Mouse (Mus musculus) T-helper 1 cell (primary cell): ENCODE results near the gene Arhgap15.

Source experiments
- in situ Hi-C: fragments of 300-600 bp; cut with MboI, MseI; formaldehyde crosslinking; loops from one replicate; pipeline ENCODE4 v1.15.1; 2025; ENCODE audit warnings: high pct_unique_total_duplicates

The Arhgap15 gene

GRCm38 (mm10) chr2:43923863-43924340 lies 175.3 kb downstream of the Arhgap15 start:
- in situ Hi-C loops = no loop called here

DNA sequence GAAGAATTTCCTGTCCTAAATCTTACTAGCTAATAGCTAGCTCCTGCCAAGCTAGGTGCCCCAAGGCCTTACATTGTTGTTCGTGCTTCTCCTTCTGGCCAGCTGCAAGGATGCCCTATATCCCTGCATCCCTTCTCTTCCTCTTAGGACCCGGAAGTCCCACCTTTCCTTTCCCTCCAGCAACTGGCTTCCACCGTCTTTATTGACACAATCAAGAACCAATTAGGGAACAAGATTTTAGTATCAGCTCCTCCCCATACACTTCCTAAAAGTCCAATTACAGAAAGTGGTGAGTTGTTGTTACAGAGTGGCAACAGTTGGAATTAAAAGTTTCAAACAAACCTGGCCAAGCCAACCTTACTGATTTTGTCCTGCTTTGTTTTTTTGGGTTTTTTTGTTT lies 183.1 kb downstream of the Arhgap15 start:
- in situ Hi-C loops = no loop called here

- in situ Hi-C loops = no loop called here
These were observed 190.6 kb downstream of the Arhgap15 start for GRCm38 (mm10) chr2:43939196-43939595.

DNA sequence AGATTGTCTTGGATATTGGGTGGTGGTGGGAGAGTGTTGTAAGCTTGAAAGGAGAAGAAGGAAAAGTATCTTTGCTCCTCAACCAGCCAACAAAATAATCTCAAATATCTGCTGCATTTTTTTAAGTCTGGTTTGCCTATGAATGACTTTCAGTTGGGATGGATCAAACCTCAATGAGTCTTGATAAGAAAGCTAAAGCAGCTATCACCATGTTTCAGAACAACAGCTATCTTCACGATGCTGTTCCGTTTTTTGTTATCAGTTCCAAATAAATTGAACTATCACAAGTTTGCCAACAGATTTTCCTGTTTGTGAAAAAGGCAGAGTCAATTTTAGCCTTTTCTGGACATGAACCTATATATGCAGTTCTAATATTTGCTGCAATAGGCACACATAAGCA lies 197.1 kb downstream of the Arhgap15 start:
- in situ Hi-C loops = no loop called here

GRCm38 (mm10) chr2:43949775-43950492 lies 201.3 kb downstream of the Arhgap15 start:
- in situ Hi-C loops = no loop called here

GRCm38 (mm10) chr2:43950741-43951140 lies 202.1 kb downstream of the Arhgap15 start:
- in situ Hi-C loops = no loop called here

DNA sequence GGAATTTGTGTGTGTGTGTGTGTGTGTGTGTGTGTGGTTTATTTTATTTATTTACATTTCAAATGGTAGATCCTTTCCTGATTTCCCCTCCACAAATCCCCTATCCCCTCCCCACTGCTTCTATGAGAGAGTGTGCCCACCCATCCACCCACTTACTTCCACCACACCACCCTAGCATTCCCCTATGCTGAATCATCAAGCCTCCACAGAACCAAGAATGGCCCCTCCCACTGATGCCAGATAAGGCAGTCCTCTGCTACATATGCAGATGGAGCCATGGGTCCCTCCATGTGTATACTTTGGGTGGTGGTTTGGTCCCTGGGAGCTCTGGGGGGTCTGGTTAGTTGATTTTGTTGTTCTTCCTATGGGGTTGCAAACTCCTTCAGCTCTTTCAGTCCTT lies 210.6 kb downstream of the Arhgap15 start:
- in situ Hi-C loops = no loop called here

DNA sequence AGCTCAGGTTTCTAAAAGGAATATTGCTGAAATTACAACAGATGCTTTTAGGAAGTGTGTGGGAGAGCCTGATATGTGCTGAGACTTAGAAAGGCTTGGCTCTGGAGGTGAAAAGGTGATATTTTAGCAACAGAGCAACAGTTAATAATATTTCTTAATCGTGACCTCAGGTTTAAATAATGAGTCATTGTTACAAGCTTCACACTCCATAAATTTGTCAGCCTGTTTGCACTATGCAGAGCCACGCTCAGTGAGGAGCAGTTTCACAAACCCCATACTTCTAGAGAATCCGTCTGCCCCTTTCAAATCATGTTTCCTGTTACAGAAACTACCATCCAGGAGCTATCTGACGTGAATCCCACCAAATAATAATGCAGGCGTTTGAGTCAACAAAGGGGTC lies 213.8 kb downstream of the Arhgap15 start:
- in situ Hi-C loops = no loop called here

DNA sequence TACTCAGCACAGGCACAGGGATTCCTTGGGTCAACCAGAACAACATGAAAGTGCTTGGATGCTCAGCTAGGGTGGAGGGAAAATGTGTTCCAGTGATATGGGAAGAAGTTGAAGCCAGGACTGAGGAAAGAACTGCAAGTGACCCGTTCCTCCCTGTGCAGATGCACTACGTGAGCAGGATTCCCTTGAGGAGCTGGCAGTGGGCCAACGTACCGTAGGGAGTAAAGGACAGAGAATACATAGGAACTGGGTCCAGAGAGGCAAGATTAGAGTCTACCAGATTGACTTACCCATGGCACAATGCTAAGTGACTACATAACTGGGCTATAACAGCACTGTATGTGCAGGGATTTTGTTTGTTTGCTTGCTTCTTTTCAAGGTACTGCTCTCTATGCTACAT lies 220.0 kb downstream of the Arhgap15 start:
- in situ Hi-C loops = no loop called here

DNA sequence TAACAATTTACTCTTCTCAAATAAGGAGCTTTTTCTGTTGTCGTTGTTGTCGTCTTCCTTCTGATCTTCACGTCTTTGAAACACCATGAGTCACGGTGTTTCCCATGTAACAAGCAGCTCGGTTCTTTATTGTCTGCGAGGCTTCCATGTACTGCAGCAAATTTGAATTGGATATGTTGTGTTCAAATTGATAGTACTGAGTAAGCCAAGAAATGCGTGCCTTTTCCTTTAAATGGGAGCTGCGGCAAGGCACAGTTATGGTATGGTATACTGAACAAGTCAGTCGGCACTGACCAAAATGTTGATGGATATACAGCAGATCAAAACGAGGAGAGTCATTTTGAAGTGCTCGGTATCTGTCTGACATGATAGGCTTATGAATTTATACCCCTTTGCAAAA lies 229.1 kb downstream of the Arhgap15 start:
- in situ Hi-C loops = no loop called here

DNA sequence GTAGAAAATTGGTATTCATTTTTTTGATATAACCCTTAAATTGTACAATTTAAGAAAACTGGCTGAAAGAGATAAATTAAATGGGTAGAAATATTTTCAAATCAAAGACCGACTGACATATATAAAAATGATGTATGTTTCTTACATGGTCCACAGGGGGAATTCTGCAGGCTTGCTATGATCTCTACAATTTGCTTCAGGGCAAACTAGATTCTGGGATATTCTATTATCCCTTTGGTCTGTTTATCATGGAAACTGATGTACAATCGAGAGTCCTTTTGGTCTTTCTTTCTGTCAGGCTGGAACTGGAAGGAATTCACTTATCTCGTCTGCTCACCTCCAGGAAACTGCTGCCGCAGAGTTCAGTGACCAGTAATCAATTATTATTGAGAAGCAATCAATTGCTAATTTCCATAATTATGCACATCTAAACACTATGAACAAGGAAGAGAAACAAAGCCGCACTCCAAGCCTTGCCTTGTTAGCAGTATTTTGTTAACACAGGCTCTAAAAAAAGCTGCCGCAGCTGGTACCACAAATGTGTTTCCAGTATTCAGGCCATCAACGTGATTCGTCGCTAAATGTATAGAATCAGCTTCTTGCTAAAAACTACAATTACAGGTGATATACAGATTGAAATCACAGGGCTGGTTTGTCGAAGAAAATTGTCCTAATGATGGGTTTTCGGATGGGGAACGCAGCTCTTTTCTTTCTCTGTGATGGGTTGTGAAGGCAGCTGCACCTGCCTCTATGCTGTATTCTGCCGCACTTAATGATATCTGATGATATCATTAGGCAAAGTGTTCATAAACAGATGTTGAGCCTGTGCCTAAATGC lies 229.8 kb downstream of the Arhgap15 start:
- in situ Hi-C loops = no loop called here

DNA sequence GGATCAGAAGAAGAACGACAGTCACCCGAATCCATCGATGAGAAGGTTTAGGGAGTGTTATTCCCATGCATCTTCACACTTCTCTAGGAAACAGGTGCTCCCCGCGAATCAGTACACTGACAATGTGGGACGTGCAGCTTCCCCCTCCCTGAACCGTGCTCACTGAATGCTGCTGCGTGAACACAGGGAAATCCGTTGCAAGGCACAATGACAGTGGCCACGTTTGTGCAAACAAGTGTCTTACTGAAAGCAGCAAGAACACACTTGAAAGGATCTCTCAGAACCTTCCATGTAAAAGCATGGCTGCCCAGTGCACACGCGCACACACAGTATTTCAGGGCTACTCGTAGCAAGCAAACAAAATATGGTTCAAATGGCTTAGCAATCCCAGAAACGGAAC lies 237.4 kb downstream of the Arhgap15 start:
- in situ Hi-C loops = no loop called here

GRCm38 (mm10) chr2:43987919-43988318 lies 239.3 kb downstream of the Arhgap15 start:
- in situ Hi-C loops = no loop called here

DNA sequence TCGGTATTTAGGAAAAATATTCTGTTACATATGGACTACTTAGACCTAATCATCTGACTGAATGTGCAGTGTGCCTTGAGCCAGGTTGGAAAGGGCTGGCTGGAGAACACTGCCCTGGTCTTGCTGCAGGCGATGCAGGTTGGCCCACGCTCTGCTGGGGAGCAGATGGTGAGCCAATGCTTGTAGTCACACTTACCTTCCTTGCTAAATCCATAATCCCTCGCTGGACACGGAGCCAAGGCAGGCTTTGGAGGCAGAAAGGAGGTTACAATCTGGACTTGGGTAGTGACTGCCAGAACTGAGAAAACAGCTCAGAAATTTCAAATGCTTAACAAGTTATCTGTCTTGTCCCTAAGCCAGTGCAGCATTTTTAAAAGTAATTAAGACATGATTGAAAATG lies 241.2 kb downstream of the Arhgap15 start:
- in situ Hi-C loops = no loop called here

DNA sequence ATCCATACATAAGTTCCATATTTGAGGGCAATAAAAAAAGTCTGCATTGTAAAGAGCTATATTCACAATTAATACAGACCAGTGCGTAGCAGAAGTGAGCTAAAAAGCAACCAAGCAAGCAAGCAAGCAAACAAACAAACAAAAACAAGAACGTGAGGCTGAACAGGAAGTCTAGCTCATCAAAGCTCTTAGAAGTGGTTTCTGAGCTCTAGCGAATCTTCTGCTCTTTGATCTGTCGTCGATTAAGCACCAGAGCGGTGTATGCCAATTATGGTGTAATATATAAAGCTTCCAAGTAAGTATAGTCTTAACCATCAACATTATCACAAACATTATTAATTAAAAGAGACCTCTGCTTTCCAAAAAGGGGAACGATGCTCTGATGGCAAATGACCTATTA lies 243.9 kb downstream of the Arhgap15 start:
- in situ Hi-C loops = no loop called here

- in situ Hi-C loops = no loop called here
These were observed 253.8 kb downstream of the Arhgap15 start for GRCm38 (mm10) chr2:44002454-44002853.

DNA sequence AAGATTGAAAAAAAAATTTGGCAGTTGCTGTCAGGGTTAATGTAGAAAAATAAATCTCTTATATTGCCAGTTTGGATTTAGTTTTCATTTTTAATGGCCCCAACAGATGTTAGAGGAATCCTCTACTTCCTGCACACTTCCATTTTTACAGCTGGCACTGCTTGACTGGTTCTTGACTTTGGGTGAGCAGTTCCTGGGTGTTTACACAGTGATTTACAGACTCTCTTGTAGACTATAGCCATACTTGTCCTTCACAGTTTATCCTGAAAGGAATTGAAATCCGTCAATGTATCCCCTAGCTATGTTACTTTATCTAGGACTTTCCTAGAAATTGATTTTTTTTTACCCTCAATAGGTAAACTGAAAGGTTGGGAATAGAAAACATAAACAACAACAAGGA lies 261.6 kb downstream of the Arhgap15 start:
- in situ Hi-C loops = no loop called here

DNA sequence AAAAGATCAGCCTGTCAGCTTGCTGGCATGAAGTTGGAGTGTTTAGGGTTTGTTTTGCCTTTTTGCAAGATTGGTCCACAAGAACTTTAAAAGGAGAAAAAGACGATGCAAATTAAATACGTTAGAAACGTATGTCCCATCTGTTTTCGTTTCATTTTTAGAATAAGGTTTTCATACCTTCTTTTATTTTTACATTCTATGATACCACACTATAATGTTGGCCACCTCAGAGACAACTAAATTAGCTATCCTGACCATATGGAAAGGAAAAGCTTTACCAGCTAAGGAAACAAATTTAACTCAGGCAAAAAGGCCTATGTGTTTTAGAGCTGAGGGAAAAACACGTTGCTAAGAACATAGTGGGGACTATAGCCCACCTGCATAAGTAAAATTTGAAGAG lies 264.8 kb downstream of the Arhgap15 start:
- in situ Hi-C loops = no loop called here

DNA sequence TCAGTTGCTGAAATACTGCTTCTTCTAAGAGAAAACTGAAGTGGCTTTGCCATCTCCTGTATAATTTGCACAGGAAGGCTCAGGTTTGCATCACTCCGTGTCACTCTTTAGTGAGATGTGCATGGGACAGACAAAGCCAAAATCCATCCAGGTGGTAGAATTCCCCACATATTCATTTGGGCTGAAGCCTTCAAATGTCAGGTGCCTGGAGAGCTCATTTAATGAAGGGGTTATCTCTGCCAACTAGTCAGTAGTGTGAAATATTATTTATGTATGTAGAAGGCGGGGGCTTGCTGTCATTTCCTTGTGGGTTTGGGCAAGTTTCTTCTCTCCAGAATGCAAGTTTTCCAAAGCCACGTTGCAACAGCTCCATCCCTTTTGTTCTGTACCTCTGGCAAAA lies 268.1 kb downstream of the Arhgap15 start:
- in situ Hi-C loops = no loop called here

DNA sequence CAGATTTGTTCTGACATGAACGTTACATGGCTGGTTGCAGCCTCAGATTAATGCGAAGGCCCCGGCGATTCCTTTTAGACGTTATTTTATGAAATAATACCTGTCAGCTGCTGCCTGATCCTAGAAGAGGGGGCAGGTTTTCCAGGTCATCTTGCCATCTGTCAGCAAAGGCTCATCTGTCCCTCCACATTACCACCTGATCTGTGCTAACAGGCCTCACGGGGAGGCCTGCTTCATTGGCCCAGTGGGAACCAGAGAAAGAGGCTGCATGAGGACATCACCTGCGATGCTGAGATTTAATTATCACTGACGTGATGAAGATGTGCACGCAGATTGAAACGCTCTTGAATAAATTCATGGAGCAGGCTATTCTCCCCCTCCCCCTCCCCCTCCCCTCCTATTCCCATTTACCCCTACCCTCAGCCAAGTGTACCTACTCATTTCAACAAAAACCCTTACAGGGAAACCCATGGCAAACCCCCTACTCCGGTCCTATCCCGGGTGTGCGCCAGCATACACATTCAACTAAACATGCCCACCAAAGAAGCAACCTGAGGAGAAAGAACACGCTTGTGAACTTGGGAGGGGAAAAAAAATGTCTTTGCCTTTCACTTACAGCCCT lies 268.9 kb downstream of the Arhgap15 start:
- in situ Hi-C loops = no loop called here

GRCm38 (mm10) chr2:44018033-44018432 lies 269.4 kb downstream of the Arhgap15 start:
- in situ Hi-C loops = no loop called here

- in situ Hi-C loops = no loop called here
These were observed 276.1 kb downstream of the Arhgap15 start for GRCm38 (mm10) chr2:44024704-44025103.
